Mouse (Mus musculus) ES-E14 (cell line): Measurements from ENCODE around the gene Hils1.

ENCODE experiments used
- CHD2 ChIP-seq: IDR thresholded peaks from 2 replicates; pipeline ENCODE4 v1.6.1; 2014; ENCODE audit warnings: mild to moderate bottlenecking, low read depth, low read length, inconsistent platforms
- HCFC1 ChIP-seq: IDR thresholded peaks from 2 replicates; pipeline ENCODE4 v1.6.1; 2012; ENCODE audit warnings: low read length, inconsistent platforms, borderline replicate concordance; ENCODE audit not compliant: insufficient read depth
- MAFK ChIP-seq: IDR thresholded peaks from 2 replicates; pipeline ENCODE4 v1.6.1; 2014; ENCODE audit warnings: mild to moderate bottlenecking, low read depth, low read length, inconsistent platforms; ENCODE audit not compliant: insufficient read depth
- ZC3H11A ChIP-seq: IDR thresholded peaks from 2 replicates; pipeline ENCODE4 v1.6.1; 2012; ENCODE audit warnings: low read depth, mild to moderate bottlenecking, inconsistent platforms, low read length, borderline replicate concordance

- TF ChIP-seq HCFC1 (no peak), ZC3H11A (no peak), CHD2 (no peak), MAFK (no peak)
Observed at GRCm38 (mm10) chr11:94996984-94997383, 29.6 kb downstream of the Hils1 start.
